Mouse (Mus musculus): ENCODE data around the gene Nr1h4. TPM values are rescaled to one million over a fixed set of nuclear protein-coding genes. Genes with fewer than 3 reads are reported as not detected.
"Not testable (repeated sequence)": the region's sequence is repeated elsewhere in the genome, so short reads cannot be mapped to it uniquely, and the experiment has no call there.

Gene Nr1h4
- polyA plus RNA-seq (2012; rRNA removed) = 2.2 and 2.7 TPM in 2 replicates

DNA sequence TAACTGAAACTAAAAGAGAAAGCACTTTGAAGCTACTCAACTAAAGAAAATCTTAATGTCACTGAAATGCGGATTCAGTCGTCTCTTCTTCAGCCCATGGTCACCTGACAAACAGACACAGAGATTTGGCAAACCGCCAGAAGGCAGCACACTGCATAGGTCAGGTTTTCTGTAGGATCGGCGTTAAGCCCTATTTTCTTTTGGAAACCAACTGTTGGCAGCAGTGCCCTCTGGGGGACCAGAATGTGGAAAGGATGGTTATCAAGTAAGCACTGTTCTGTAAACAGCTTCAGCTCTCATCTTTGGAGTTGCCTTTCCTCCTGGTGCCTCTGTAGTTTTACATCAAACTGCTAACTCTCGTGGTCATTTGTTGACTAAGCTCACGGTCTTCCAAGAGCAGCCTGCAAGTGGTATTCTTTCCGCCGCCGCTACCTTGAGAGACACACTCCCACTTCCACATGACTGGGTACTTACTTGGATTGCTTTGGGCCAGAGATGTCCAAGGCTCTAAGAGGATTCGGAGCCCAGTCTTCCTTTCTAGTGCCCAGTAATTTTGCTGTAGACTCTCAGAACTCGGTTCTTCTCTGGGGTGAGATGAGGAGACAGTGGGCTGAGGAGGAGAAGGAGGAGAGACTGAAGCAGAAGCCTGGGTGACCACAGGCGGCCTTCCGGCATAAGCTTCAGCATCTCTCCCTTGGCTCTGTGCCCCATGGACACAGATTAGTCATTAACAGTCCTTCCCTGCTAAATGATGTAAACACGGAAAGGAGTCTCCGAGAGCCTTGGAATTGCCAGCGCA, at the start of gene Nr1h4:
TSS of gene Nr1h4 (minus strand) at position 657 of the 799 bp plus-strand sequence.
- no peak for DNase-seq (ENCODE audit: low spot score)

DNA sequence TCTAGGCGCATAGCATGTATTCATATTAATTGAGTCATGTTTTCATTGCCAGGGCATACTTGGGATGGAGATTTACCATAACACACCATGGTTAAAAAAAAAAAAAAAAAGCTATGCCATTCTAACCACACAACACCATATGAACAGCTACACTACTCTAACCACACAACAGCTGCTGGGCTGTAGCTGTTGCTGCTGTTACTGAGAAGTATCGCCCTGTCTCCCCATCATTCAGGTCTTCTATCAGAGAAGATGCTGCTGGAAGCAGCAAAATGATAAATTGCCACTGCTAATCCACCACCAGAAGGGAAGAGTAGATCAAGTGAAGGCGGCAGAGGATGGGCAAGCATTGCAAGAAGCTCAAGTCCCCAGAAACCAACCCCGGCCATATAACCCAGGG, 45.4 kb upstream of the Nr1h4 start:
- DNase-seq (ENCODE audit: low spot score) = no peak

DNA sequence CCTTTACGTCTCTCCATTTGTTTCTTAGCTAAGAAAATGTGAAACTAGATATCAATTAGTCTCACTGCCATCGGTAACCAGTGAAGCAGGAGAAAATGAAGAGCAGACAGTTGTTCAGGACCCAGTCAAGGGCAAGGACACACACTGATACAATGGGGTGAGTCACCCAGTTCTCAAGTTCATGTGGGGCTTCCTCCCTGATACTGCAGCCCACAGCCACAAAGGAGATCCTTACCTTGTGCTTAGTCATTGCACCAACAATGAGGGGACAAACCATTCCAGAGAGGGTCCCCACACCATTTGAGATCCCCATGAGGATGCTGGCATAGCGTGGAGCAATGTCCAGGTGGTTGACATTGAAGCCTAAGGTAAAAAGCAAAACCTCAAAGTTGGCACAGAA, 44.3 kb upstream of the Nr1h4 start:
- DNase-seq (ENCODE audit: low spot score) = no peak

DNA sequence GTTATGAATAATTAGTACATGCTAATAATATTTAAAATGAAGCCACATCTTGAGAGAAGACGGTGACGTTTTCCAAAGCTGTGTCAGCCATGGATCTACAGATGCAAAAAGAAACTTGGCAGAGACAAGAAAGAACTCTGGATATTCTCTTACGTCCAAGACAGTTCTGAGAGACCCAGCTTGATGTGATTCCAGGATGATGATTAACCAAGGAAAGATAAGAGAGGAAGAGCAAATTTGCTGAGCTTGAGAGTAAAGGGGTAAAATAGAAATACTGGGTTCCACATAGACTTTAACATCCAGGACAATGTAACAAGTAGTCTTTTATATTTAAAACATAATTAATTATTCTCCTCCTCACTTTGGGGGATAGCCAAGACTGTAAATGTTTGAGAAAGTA, 40.0 kb upstream of the Nr1h4 start:
- no peak for DNase-seq (ENCODE audit: low spot score)

DNA sequence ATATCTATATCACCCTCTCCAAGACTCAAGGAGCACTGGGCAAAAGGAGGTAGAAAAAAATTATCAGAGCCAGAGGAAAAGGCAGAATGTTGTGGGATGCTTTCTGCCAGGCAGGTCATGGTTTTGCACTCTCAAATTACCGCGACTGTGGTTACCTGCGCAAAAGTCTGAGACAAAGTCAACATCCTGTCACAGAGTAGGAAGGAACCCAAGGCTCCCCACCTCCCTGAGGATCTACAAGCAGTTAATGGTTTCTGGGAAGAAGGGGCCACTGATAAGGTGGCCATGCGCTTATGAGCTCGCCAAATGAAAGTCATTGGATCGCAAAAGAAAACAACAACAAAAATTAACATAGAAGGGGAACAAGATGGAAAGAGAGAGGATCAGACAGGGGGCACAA, 39.6 kb upstream of the Nr1h4 start:
- no peak for DNase-seq (ENCODE audit: low spot score)

DNA sequence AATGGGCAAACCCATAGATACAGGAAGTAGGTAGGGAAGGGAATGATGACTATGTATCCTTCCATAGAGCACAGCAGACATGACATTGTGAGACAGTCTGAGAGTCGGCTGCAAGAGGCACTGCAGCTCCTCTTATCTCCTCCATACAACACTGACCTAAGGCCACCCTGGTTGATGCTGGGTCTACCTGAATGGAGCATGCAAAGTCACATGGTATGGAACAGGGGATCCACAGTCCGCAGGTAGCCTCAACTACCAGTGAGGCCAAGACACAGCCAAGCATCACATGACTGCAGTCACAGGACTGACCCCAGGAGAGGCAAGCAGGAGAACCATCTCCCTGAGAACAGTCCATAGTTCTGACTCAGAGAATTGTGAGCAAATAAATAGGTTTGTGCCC, 34.0 kb upstream of the Nr1h4 start:
- DNase-seq (ENCODE audit: low spot score) = no peak

DNA sequence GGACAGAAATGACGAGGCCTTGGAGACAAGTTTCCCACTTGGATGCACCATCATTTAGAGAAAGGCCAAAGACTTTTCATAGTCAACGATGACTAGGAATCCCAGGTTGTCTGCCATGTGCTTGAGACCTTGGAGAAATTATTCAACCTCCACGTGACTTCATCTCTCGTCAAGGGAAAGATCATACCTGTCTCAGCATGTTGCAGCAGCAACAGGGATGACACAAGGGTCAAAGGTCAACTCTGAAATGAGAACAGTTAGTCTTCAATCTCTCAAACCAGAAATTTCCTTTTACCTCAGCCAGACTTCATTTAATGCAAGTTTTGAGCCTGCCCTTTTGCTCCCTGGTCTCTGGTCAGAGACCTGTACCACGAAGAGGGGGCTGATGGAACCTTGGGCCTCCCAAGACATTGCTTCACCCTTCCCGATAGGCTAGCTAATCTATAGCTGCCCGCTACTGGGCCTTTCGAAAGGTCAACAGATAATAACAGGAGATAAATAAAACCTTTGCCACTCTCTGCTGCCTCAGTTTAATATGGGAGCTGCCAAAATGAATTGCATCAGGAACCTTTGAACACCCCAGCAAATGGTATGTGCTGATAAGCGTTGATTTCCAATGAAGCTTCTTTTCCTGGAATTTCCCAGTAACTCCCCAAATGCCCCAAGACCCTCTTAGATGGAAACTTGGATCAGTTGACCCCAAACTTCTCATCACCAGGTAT, 32.1 kb upstream of the Nr1h4 start:
- DNase-seq (ENCODE audit: low spot score) = no peak

DNA sequence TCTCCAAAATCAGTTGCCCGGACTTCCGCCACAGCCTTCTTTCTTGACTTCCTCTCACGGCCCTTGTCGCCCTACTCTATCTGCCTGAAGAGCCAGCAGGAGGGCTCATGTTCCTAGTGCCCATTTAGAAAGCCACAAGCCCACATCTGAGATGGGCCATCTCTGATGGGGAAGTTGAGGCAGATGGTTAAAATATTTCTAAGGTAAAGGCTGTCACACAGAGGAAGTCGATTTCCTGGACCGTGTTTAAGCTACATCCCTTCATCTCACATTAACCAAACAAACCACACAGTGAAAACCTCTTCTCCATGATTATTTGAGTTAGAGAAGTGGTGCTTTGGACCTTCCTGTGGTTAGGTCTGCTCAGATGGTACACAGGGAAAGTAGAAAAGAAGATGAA, 28.7 kb upstream of the Nr1h4 start:
- DNase-seq (ENCODE audit: low spot score) = no peak

DNA sequence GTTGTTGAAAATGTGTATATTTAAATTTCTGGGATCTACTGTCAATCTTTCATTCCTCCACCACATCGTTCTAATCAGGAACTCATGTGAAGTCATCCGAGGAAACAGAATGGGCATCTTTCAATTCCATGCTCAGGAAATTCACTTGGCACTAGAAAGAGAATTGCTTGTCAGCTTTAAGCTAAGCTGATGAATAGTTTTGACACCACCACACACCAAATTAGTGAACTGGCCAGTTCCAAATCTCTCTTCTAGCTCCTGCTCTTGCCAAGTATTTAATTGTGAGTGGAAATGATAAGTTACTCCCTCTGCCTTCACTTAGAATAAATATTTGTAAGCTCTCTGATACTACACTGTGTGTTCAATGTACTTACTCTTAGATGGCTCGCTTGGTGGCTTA, 26.0 kb upstream of the Nr1h4 start:
- no peak for DNase-seq (ENCODE audit: low spot score)

DNA sequence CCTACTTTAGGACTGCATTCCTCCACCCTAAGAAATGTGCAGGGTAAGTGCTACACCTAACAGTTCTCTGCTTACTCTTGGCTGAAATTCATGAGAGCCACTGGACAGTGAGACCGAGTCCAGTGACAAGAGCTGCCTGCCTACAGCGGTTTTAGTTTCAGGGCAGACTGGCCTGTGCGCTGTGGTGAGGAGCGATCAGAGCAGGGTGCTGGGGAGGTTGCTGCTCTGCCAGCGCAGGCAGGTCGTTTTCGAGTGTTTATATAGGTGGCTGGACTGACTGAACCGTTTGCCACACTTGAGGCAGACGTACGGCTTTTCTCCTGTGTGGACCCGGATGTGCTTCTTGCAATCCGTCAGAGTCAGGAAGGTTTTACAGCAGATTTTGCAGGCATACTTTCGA, 21.5 kb upstream of the Nr1h4 start:
- not testable (repeated sequence) for DNase-seq (ENCODE audit: low spot score)

DNA sequence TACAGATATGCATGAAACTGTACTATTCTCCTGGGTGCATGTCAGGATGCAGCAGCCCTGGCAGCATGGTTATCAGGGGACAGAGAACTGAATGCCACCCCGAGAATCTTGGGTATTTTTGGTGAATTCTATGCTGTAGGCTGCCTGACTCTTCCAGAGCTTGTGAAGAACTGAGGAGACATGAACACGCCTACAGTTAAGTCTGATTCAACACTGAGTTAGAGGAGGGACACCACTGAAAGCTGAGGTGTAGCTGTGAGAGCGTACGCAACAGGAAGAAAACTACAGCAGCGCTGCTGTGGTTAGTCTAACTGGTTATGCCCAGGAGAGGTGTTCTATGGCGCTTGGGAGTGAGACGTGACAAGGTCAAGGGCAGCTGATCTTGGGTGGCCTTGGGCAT, 20.5 kb upstream of the Nr1h4 start:
- not testable (repeated sequence) for DNase-seq (ENCODE audit: low spot score)

DNA sequence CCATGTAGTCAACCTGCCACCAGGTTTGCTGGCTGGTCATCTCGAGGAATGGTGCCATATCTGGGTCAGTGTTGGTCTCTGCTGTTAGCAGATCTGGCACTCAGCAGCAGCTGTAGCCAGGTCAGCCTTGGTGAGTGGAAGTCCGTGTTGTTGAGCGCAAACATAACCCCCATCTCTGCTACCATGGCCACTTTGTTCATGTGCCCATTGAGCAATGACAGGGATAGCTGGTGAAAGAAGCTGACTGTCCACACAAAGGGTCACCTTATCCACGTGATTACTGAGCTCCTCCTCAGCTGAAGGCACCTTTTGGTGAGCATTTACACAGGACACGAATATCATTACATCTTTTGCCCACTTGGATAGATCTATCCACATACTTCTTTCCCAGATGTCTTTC, 19.6 kb upstream of the Nr1h4 start:
- DNase-seq (ENCODE audit: low spot score) = no peak

DNA sequence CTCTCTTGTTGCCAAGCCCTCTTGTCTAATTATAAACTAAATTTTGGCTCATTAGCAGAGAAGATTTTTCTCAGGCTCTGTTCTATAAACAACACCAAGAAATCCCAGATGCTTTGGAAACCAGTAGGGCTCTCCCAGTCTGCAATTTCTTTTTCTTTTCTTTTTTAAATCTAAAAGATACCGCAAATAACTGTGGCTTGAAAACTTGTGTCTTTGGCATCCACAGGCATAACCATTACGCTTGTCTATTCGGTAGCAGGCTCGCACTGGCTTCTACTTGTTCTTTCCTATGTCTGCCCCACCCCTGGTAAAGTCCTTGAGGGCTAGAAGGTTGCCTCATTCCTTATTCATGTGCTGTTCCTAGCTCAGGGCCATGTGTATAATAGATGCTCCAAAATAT, 18.3 kb upstream of the Nr1h4 start:
- no peak for DNase-seq (ENCODE audit: low spot score)

DNA sequence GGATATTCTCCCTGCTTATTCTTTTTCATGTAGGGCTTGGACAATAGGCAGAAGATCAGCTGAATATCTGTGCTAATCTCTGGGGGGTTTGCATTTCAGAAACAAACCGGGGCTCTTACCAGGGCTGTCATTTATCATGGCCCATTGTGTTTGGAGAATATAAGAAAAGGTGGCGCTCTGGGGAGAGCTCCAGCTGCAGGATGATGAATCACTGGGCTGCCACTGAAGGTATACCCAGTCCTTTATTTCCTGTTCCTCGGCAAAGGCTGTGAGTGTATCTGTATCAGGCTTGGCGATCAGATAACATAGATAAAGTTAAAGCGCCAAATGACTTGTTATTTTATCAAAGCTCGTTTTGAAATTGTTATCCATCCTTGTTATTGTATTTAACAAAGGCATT, 14.6 kb upstream of the Nr1h4 start:
- DNase-seq (ENCODE audit: low spot score) = no peak

DNA sequence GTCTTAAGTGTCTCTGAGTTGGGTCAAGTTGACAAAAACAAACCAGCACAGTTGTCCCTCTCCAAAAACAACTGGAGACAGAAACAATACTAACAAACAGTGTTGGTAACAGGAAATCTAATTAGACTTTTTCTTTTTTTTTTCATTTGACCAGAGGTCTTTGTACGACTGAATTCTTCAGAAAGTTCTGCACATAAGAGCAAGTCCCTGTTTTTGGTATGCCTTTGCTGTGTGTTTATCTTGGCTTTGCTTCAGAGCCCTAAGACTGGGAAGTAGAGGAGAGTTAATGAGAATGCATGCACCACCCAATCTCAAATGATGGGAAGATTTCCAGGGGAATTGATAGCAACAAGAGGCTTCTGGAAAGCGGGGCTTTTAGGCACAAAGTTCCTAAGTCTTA, 13.6 kb upstream of the Nr1h4 start:
- no peak for DNase-seq (ENCODE audit: low spot score)

DNA sequence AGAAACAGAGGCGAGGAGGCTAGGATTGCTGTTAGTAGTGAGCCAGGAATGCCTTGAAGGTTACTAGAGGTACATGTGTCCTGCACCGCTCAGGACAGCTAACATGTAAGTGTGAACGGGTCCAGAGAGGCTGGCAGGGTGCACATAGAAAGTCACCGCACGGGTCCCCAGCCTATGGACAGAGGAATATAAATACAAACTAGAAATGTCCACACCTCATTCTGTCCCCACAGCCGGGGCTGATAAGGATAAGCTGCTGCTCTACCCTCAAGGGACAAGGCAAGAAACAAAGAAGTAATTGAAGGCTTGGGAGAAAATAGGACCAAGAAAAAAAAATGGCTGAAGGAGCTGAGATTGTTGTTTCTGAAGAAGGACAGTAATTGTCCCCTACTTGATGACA, 10.5 kb upstream of the Nr1h4 start:
- no peak for DNase-seq (ENCODE audit: low spot score)

DNA sequence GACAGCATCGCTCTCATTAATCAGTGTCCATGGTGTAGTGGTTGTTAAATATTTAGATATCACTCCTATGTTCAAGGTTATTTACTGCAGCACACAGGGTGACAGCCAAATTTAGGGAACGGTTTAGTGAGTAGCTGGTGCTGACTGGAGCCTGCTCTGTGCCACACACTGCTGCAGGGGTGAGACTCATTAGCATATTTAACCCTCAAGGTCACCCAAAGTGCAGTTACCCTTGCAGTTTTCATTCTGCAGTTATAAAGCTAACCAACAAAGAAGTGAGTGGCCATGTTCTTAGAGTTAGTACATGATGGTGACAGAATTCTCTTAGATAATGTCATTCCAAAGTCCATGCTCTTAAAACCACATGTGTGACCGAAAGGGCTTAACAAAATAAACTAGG, 8.9 kb upstream of the Nr1h4 start:
- DNase-seq (ENCODE audit: low spot score) = no peak

DNA sequence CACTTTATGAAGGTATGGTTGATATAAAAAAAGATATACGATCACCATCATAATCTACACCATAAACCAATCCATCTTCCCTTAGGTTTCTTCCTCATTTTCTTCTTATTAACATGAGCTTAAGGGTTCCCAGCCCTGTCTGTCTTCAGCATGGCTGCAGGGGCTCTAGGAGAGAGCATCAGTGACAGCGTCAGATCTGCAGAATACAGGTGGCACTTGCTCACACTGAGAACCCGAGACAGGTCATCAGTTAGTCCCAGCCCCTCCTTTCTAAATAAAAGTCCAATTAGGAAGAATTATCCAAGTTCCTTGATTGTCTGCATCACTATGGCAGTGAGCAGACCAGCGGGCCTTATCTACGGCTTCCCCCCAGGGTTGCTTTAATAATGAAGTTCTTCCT, 934 bp downstream of the Nr1h4 start:
- no peak for DNase-seq (ENCODE audit: low spot score)

DNA sequence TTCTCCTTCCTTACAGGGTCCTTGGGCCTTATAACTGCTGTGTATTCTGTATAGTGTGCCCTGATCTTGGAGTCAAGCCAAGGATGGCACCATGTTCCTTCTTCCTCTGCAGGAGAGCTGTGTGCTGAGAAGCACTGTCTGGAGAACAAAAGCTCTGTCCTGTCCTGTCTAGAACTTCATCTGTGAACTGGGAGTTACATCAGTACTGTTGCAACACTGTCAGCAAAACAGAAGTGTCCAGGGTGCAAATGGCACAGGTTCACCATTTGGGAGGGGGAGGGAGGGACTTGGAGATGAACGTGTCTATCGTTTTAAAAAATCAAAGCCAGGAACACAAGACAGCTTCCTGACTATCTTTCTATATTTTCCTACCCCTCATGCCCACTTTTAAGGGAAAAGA, 1.4 kb downstream of the Nr1h4 start:
- no peak for DNase-seq (ENCODE audit: low spot score)

DNA sequence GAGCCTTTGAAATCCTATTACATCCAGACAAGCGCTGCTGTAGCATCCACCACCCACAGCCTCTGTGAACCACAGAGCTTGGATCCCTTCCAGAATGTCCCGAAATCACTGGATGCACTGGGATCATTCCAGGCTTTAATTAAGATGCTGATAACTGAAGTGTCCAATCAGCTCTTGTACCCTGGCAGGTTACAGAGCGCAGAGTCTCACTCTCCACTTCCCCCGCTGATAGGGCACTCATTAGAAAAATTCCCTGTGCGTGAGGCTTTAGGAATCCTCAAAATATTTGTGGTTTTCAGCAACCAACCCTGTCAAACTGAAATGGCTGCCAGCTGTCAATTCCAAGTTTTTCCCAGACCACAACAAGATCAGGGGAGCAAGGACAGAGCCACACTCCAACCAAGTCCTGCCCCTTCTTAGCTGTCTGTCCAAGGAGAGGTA, 2.2 kb downstream of the Nr1h4 start:
- DNase-seq (ENCODE audit: low spot score) = no peak

DNA sequence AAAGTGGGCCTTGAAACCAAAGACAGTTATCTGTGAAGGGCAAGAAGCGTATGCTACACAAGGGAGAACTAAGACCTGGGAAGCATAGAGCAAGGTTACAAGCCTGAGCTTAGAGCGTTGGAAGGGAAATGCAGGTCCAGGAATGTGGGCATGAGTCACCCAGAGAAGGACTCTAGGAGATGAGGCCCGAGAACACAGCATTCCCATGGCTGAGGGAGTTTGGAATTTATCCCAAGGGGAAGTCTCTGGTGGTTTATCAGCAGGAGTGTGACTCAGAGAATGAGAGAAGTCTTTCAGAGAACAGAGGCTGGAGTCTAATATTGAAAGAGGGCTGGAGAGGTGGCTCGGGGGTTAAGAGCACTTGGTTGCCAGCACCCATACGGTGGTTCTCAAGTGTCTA, 6.3 kb downstream of the Nr1h4 start:
- no peak for DNase-seq (ENCODE audit: low spot score)

DNA sequence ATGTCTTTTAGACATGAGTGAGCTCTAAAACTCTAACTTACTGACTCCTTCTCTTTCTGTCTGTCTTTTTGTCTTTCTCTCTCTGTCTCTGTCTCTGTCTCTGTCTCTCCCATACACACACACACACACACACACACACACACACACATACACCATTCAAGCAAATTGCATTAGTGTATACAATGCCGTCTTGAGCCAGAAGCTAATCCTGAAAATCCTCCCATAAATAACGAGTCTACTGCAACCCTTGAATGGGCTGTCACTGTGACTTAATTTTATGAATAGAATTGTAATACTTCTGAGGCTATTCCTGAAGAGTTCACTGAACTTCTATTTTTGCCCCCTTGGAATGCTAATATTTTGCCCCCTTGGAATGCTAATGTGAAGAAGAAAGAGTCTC, 7.6 kb downstream of the Nr1h4 start:
- no peak for DNase-seq (ENCODE audit: low spot score)

DNA sequence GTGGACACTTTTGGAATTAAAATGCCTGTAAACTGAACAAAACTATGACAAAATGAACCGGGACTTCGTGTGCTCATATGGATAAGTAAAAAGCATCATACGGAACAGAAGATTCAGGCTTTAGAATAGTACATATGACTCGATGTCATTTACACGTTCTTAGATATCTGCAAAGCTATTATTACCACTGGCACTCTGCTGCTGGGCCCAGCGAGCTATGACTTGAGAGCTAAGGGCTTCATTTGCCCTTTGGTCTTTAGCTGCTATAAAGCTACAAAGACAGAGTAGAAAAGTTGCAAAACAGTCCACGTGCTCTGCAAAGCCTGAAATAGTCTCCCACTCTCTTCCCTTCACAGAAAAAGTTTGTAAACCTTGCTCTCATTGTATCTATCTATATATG, 10.9 kb downstream of the Nr1h4 start:
- DNase-seq (ENCODE audit: low spot score) = no peak

All from urinary bladder, adult 2 months (tissue).